Mouse (Mus musculus) myocyte (in vitro differentiated cells): ENCODE data around the gene Actr6. TPM values are rescaled to one million over a fixed set of nuclear protein-coding genes. Genes with fewer than 3 reads are reported as not detected.

ENCODE experiments used
- H3K27me3 ChIP-seq: one replicate; pipeline ENCODE4 v1.6.1; 2011; ENCODE audit not compliant: control insufficient read depth, insufficient read depth, insufficient read length
- H3K36me3 ChIP-seq: one replicate; pipeline ENCODE4 v1.6.1; 2011; ENCODE audit not compliant: control insufficient read depth, insufficient read depth
- H3K4me2 ChIP-seq: one replicate; pipeline ENCODE4 v1.6.1; 2011; ENCODE audit warnings: low read depth, control low read depth
- H3K4me3 ChIP-seq: one replicate; pipeline ENCODE4 v1.5.1; 2011; ENCODE audit warnings: mild to moderate bottlenecking, control low read depth, moderate library complexity
- H3K79me2 ChIP-seq: one replicate; pipeline ENCODE4 v1.6.1; 2011; ENCODE audit not compliant: control insufficient read depth, insufficient read depth
- H3ac ChIP-seq: one replicate; pipeline ENCODE4 v1.6.1; 2011; ENCODE audit not compliant: control insufficient read depth, insufficient read length
- CEBPB ChIP-seq: IDR thresholded peaks from 2 replicates; pipeline ENCODE4 v1.6.1; 2011; ENCODE audit warnings: mild to moderate bottlenecking, moderate library complexity; ENCODE audit not compliant: poor library complexity, insufficient read depth, severe bottlenecking
- E2F4 ChIP-seq: IDR thresholded peaks from one replicate; pipeline ENCODE4 v1.6.1; 2011; ENCODE audit warnings: mild to moderate bottlenecking, control low read depth, moderate library complexity; ENCODE audit not compliant: insufficient read depth
- MAX ChIP-seq: IDR thresholded peaks from one replicate; pipeline ENCODE4 v1.6.1; 2011; ENCODE audit warnings: low read depth, mild to moderate bottlenecking, control low read depth
- MYOD1 ChIP-seq, 3 experiments: IDR thresholded peaks; one replicate each; pipeline ENCODE4 v1.6.1; 2011; ENCODE audit warnings: control low read depth in 2 of 3, low read depth in 2 of 3, mild to moderate bottlenecking in 2 of 3, moderate library complexity in 1 of 3; ENCODE audit not compliant: insufficient read length in 2 of 3, control insufficient read depth in 1 of 3
- MYOG ChIP-seq, 3 experiments: IDR thresholded peaks; one replicate each; pipeline ENCODE4 v1.6.1; 2011; ENCODE audit warnings: control low read depth in 2 of 3, low read depth in 2 of 3, mild to moderate bottlenecking in 2 of 3; ENCODE audit not compliant: insufficient read length in 2 of 3, control insufficient read depth in 1 of 3, insufficient read depth in 1 of 3
- POLR2A ChIP-seq: IDR thresholded peaks from one replicate; pipeline ENCODE4 v1.6.1; 2011; ENCODE audit warnings: low read depth, mild to moderate bottlenecking, control low read depth, moderate library complexity; ENCODE audit not compliant: insufficient read length
- POLR2AphosphoS2 ChIP-seq: IDR thresholded peaks from one replicate; pipeline ENCODE4 v1.6.1; 2011; ENCODE audit warnings: low read depth, control low read depth; ENCODE audit not compliant: insufficient read length
- REST ChIP-seq: IDR thresholded peaks from one replicate; pipeline ENCODE4 v1.6.1; 2011; ENCODE audit warnings: mild to moderate bottlenecking, control low read depth, moderate library complexity; ENCODE audit not compliant: insufficient read depth, insufficient read length
- SRF ChIP-seq: IDR thresholded peaks from one replicate; pipeline ENCODE4 v1.6.1; 2011; ENCODE audit warnings: low read depth; ENCODE audit not compliant: control insufficient read depth, insufficient read length
- TCF12 ChIP-seq: IDR thresholded peaks from one replicate; pipeline ENCODE4 v1.6.1; 2011; ENCODE audit warnings: mild to moderate bottlenecking, control low read depth; ENCODE audit not compliant: poor library complexity, insufficient read depth, severe bottlenecking
- TCF3 ChIP-seq: IDR thresholded peaks from one replicate; pipeline ENCODE4 v1.6.1; 2011; ENCODE audit warnings: low read depth, control low read depth; ENCODE audit not compliant: insufficient read length
- USF1 ChIP-seq: IDR thresholded peaks from one replicate; pipeline ENCODE4 v1.6.1; 2011; ENCODE audit warnings: low read depth, mild to moderate bottlenecking, control low read depth, moderate library complexity
- polyA plus RNA-seq: library from polyadenylated mRNA; unstranded; fragments of >200 nt; fragmentation: generic; extraction: Trizol; gene quantifications from one replicate; pipeline ENCODE4 v1.2.1, GENCODE M21; 2012; ENCODE audit warnings: missing spikeins

The Actr6 gene
- polyA plus RNA-seq, 1 experiment, result 4.5 TPM

GRCm38 (mm10) chr10:89738395-89738794 lies 6.3 kb upstream of the Actr6 start:
- Histone ChIP-seq H3K79me2 (no peaks in the 10 kb centered on the region), H3K27me3 (no peaks in the 10 kb centered on the region), H3K4me2 (no peak overlapping the region), H3K36me3 (no peaks in the 10 kb centered on the region), H3K4me3 (no peak overlapping the region), H3ac (no peak overlapping the region)
- TF ChIP-seq MYOD1 (IDR thresholded peaks at IDR 0.05; ENCODE audit: control insufficient read depth in 1 of 3, insufficient read length in 2 of 3, low read depth in 2 of 3) (no peak), CEBPB (no peak), USF1 (no peak), MAX (no peak), MYOG (IDR thresholded peaks at IDR 0.05; ENCODE audit: control insufficient read depth in 1 of 3, insufficient read depth in 1 of 3, insufficient read length in 2 of 3, low read depth in 2 of 3) (no peak), POLR2A (no peak), E2F4 (no peak), POLR2AphosphoS2 (no peak), TCF12 (no peak), SRF (no peak), REST (no peak), TCF3 (no peak)

GRCm38 (mm10) chr10:89737887-89738286 lies 5.8 kb upstream of the Actr6 start:
- H3K36me3 ChIP-seq, result no peaks in the 10 kb centered on the region
- no peaks in the 10 kb centered on the region for H3K79me2 ChIP-seq
- H3K27me3 ChIP-seq, result no peaks in the 10 kb centered on the region
- no peak overlapping the region for H3K4me2 ChIP-seq
- H3K4me3 ChIP-seq, result no peak overlapping the region
- no peak overlapping the region for H3ac ChIP-seq
- TF ChIP-seq CEBPB, result no peak

GRCm38 (mm10) chr10:89737092-89737491 lies 5.0 kb upstream of the Actr6 start:
- TF ChIP-seq E2F4, result no peak
- no peak for TF ChIP-seq POLR2AphosphoS2
- TF ChIP-seq MYOD1 (IDR thresholded peaks at IDR 0.05; ENCODE audit: control insufficient read depth in 1 of 3, insufficient read length in 2 of 3, low read depth in 2 of 3), result no peak
- no peak for TF ChIP-seq TCF3
- no peak for TF ChIP-seq SRF
- TF ChIP-seq USF1, result no peak
- TF ChIP-seq MYOG (IDR thresholded peaks at IDR 0.05; ENCODE audit: control insufficient read depth in 1 of 3, insufficient read depth in 1 of 3, insufficient read length in 2 of 3, low read depth in 2 of 3), result no peak
- TF ChIP-seq CEBPB, result no peak
- TF ChIP-seq MAX, result no peak
- no peaks in the 10 kb centered on the region for H3K36me3 ChIP-seq

GRCm38 (mm10) chr10:89731341-89731740 lies 754 bp downstream of the Actr6 start:
- Histone ChIP-seq H3K4me3 (peak overlapping the region; percentile 53), H3K27me3 (no peaks in the 10 kb centered on the region), H3K79me2 (peaks cover 16% of the 10 kb centered on the region), H3ac (peak overlapping the region; percentile 77), H3K36me3 (peaks cover 4% of the 10 kb centered on the region), H3K4me2 (peak overlapping the region; percentile 77)
- no peak for TF ChIP-seq CEBPB
- TF ChIP-seq MYOD1 (IDR thresholded peaks at IDR 0.05; ENCODE audit: control insufficient read depth in 1 of 3, insufficient read length in 2 of 3, low read depth in 2 of 3), result no peak
- TF ChIP-seq SRF, result no peak
- TF ChIP-seq E2F4, result no peak
- no peak for TF ChIP-seq MYOG (IDR thresholded peaks at IDR 0.05; ENCODE audit: control insufficient read depth in 1 of 3, insufficient read depth in 1 of 3, insufficient read length in 2 of 3, low read depth in 2 of 3)
- TF ChIP-seq TCF12, result no peak
- no peak for TF ChIP-seq POLR2A
- TF ChIP-seq USF1, result no peak
- TF ChIP-seq TCF3, result no peak
- TF ChIP-seq MAX, result no peak
- TF ChIP-seq POLR2AphosphoS2, result no peak
- no peak for TF ChIP-seq REST

More at GRCm38 (mm10) chr10:89737092-89737491, 5.0 kb upstream of the Actr6 start:
- peak overlapping the region; percentile 33 for H3K4me2 ChIP-seq
- no peaks in the 10 kb centered on the region for H3K27me3 ChIP-seq
- H3K4me3 ChIP-seq, result no peak overlapping the region
- no peak overlapping the region for H3ac ChIP-seq
- H3K79me2 ChIP-seq, result no peaks in the 10 kb centered on the region

GRCm38 (mm10) chr10:89730386-89730785 lies 1.7 kb downstream of the Actr6 start:
- Histone ChIP-seq H3K4me3 (no peak overlapping the region), H3K27me3 (no peaks in the 10 kb centered on the region), H3K4me2 (no peak overlapping the region), H3K79me2 (peaks cover 16% of the 10 kb centered on the region), H3ac (no peak overlapping the region), H3K36me3 (peaks cover 14% of the 10 kb centered on the region)
- TF ChIP-seq POLR2A (no peak), SRF (no peak), USF1 (no peak), CEBPB (no peak), MAX (no peak), TCF12 (no peak), E2F4 (no peak), MYOD1 (IDR thresholded peaks at IDR 0.05; ENCODE audit: control insufficient read depth in 1 of 3, insufficient read length in 2 of 3, low read depth in 2 of 3) (no peak), POLR2AphosphoS2 (no peak), TCF3 (no peak), REST (no peak), MYOG (IDR thresholded peaks at IDR 0.05; ENCODE audit: control insufficient read depth in 1 of 3, insufficient read depth in 1 of 3, insufficient read length in 2 of 3, low read depth in 2 of 3) (no peak)
